Mouse (Mus musculus) spleen, adult 10 weeks (tissue): ENCODE measurements around the gene Cryab. TPM values are rescaled to one million over a fixed set of nuclear protein-coding genes. Genes with fewer than 3 reads are reported as not detected.

Experiments used
- polyA plus RNA-seq: library from polyadenylated mRNA; stranded (reverse); fragments of 350-450 nt; fragmentation: Illumina TruSeq; extraction: RNeasy Lipid Tissue Mini Kit (QIAGEN cat#74804); gene quantifications from one replicate; pipeline ENCODE4 v1.2.3, GENCODE M21; 2015; ENCODE audit warnings: low replicate concordance; ENCODE audit not compliant: insufficient read depth

Cryab gene
- 14.9 TPM for polyA plus RNA-seq

GRCm38 (mm10) chr9:50751323-50751722, at the start of gene Cryab:
Cryab (plus strand) TSS chr9:50751325.

GRCm38 (mm10) chr9:50738914-50739870, 11.9 kb upstream of the Cryab start, which contains the start of gene Dixdc1:
Dixdc1 (minus strand) TSS chr9:50739517.

DNA sequence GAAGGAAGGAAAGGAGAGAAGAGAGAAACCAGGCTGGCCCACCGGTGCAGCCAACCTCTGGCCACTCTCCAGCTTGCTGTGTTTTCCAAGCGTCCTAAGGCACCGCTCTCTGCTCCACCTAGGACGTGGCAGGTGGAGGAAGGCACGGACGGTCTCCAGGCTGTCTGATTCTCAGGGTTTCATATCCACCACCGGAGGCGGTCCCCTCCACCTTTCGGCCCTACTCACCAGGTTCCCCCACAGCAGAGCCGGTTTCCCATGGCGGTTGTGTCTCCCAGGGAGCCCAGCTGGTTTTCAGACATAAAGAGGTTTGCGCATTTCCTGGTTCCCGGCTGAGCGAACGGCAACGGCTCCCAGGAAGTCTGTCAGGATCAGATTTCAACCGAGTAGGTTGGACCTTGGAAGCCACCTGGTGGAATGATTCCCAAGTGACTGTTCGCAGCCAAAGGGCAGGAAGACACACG, 4.9 kb upstream of the Cryab start, which contains the start of gene 2310030G06Rik:
Gene 2310030G06Rik (minus strand): TSS at position 323 of the 464 bp plus-strand sequence.

DNA sequence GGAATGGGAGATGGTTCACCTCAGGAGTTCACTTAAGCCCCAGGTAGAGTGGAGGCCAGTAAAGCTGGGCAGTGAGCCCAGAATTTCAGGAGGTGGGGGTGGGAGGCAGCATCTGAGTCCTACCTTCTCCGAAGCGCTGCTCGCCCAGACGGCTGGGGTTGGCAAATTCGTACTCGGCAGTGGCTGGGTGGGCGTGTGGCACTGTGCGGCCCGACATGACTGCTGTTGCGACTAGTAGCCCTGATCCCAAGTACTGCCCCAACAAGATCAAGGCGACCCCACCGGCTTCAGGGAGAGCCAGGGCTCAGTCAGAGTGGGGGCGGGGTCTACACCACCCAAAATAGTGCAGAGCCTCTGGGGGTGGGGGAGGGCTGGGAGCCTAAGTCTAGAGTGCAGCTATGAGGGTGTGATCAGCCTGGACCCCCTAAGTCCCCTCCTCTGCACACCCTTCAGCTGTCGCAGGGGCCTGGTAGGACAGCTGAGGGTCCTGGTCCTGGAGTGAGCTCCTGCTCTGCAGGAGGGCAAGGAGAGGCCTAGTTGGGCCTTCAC, 1.0 kb downstream of the Cryab start, which contains the start of gene Hspb2:
Gene Hspb2 (minus strand): TSS at position 301 of the 549 bp plus-strand sequence.

GRCm38 (mm10) chr9:50768107-50769002, 17.2 kb downstream of the Cryab start, which contains the start of gene Fdxacb1:
Fdxacb1 (plus strand) TSS chr9:50768236.

DNA sequence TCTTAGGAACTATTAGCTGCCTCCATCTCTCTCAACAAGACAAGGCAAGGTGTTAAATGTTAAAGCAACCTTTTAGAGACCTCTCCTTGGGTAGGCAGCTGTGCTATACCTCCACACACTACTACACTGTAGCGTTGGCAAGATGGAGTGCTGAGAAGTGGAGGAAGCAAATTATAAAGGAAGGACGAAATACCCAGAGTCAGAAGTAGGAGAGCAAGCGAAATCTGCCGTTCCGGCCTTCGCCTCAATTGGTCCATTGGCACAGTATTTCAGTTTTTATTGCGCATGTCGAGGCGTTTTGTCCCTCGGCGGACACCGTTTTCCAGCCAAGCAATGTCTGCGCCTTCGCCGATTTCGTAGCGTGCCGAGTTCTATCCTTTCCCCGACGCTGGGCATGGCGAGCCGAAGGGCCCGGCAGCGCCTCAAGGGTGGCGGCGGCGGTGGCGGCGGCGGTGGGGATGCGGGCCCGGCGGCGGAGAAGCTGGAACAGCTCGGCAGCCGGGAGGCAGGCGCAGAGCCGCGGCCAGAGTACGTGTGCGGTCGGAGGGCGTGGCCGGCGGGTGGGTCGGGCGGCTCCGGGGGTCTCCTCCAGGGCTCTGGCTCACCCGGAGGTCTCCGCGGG, 24.0 kb downstream of the Cryab start, which contains the start of the genes Alg9 and 1110032A03Rik:
Gene Alg9 (plus strand): TSS at position 29 of the 622 bp plus-strand sequence.
Gene 1110032A03Rik (minus strand): TSS at position 530 of the 622 bp plus-strand sequence.

Other genes with a start within 250 kb of the Cryab start
- gene Pts, start 222.6 kb upstream of the Cryab start, polyA plus RNA-seq = 162 TPM
- 108 TPM for gene Il18, start 196.5 kb upstream of the Cryab start, polyA plus RNA-seq
- 6.1 TPM for gene Bco2, start 196.1 kb upstream of the Cryab start, polyA plus RNA-seq
- gene Tex12, start 190.0 kb upstream of the Cryab start, polyA plus RNA-seq = not detected
- 117 TPM for gene Sdhd, start 147.5 kb upstream of the Cryab start, polyA plus RNA-seq
- 80.7 TPM for gene Timm8b, start 147.4 kb upstream of the Cryab start, polyA plus RNA-seq
- 2.5 TPM for gene Pih1d2, start 134.0 kb upstream of the Cryab start, polyA plus RNA-seq
- gene Nkapd1, start 133.9 kb upstream of the Cryab start, polyA plus RNA-seq = 49.6 TPM
- 47.7 TPM for gene Dlat, start 91.5 kb upstream of the Cryab start, polyA plus RNA-seq
- 0.40 TPM for gene Dixdc1, start 11.8 kb upstream of the Cryab start, polyA plus RNA-seq
- 1.6 TPM for gene 2310030G06Rik, start 4.8 kb upstream of the Cryab start, polyA plus RNA-seq
- gene Hspb2, start 1.0 kb downstream of the Cryab start, polyA plus RNA-seq = 2.4 TPM
- gene Fdxacb1, start 16.9 kb downstream of the Cryab start, polyA plus RNA-seq = 10.9 TPM
- 12.7 TPM for gene Alg9, start 23.7 kb downstream of the Cryab start, polyA plus RNA-seq
- gene 1110032A03Rik, start 24.2 kb downstream of the Cryab start, polyA plus RNA-seq = 30.0 TPM
- gene Ppp2r1b, start 94.0 kb downstream of the Cryab start, polyA plus RNA-seq = 36.2 TPM